Comparison of ENCODE assay signal across 14 mouse cellular contexts in genomic region chr1:20700011-20700410, GRCm38 (mm10). TPM values are rescaled to one million over a fixed set of nuclear protein-coding genes. Genes with fewer than 3 reads are reported as not detected.
DNase-seq lines count a peak whose midpoint lies in the region; ATAC-seq and TF ChIP-seq lines count a peak whose summit lies in the region.
"Had no signal": no experiment of that assay in that cellular context is flagged by ENCODE, and none has a peak within 500 bp of the region (broad histone marks: within the 10 kb centered on the region; RNA-seq: fewer than 3 reads in every experiment).

No protein-coding gene starts in this region.

- no peaks in the 10 kb centered on the region for H3K79me2 ChIP-seq in CH12.LX (replicated peaks; ENCODE audit: control insufficient read depth, extremely low read depth, insufficient read depth, poor library complexity, severe bottlenecking)

- peak; percentile 77 for TF ChIP-seq CTCF in kidney, postnatal 0 days (IDR thresholded peaks at IDR 0.05; ENCODE audit: low read depth)
- peak; percentile 79 to 88 for TF ChIP-seq CTCF in CH12.LX (conservative IDR thresholded peaks at IDR 0.05 in 1 of 2, IDR thresholded peaks at IDR 0.05 in 1 of 2; ENCODE audit: low read depth in 2 of 2, low read length in 2 of 2)

- DNase-seq in cerebellum, postnatal 10 days, result peak; percentile 5 to 38
- DNase-seq in cerebellum, adult 8-10 months, result no peak
- DNase-seq in kidney, postnatal 0 days (ENCODE audit: low spot score), result peak; percentile 52
- DNase-seq in kidney, adult 11 months, result no peak
- peak; percentile 34 for DNase-seq in CH12.LX (ENCODE audit: extremely low read depth)
- peak; percentile 1 for DNase-seq in c-Kit-positive CD71-positive TER-119-negative erythroid progenitor cells, embryonic 14.5 days (ENCODE audit: low read depth)
- no peak for DNase-seq in urinary bladder, postnatal 36 days (ENCODE audit: low spot score in 2 of 2)
- DNase-seq: gastrocnemius, postnatal 36 days; lung, postnatal 14 days had no signal

- H3K27me3 ChIP-seq in kidney, postnatal 0 days (ENCODE audit: insufficient read depth, low read length), result no peaks in the 10 kb centered on the region
- H3K27me3 ChIP-seq in CH12.LX (replicated peaks), result no peaks in the 10 kb centered on the region
- H3K27me3 ChIP-seq: embryonic facial prominence, embryonic 12.5 days; stomach, embryonic 15.5 days had no signal

- in situ Hi-C loops in CH12.LX (cut with MboI; ENCODE audit: low pct_ligation_motif_present, low pct_unique_long_range_greater_than_20kb, low sequenced_read_pairs), result no loop called here

- peak; percentile 89 for TF ChIP-seq RAD21 in CH12.LX (IDR thresholded peaks at IDR 0.05; ENCODE audit: low read depth, low read length)

- H3K9ac ChIP-seq in kidney, postnatal 0 days (ENCODE audit: low read depth, low read length), result no peak overlapping the region
- H3K9ac ChIP-seq in CH12.LX (ENCODE audit: insufficient read depth, low read depth), result no peak overlapping the region
- H3K9ac ChIP-seq: embryonic facial prominence, embryonic 12.5 days; stomach, embryonic 15.5 days had no signal

- WGBS in kidney, postnatal 0 days, result 52% methylated on average over 3 of the region's 3 CpGs

- no peaks in the 10 kb centered on the region for H3K36me3 ChIP-seq in kidney, postnatal 0 days (ENCODE audit: insufficient read depth, low read length)
- H3K36me3 ChIP-seq in CH12.LX (replicated peaks in 1 of 2; ENCODE audit: control insufficient read depth in 1 of 2, insufficient read depth in 1 of 2, low read length in 1 of 2), result no peaks in the 10 kb centered on the region
- H3K36me3 ChIP-seq: embryonic facial prominence, embryonic 12.5 days; stomach, embryonic 15.5 days had no signal

- no peak overlapping the region for H3K4me3 ChIP-seq in kidney, postnatal 0 days (replicated peaks; ENCODE audit: low read depth, low read length)
- H3K4me3 ChIP-seq in CH12.LX (replicated peaks in 1 of 3; ENCODE audit: low read depth in 2 of 3, low read length in 2 of 3, poor library complexity in 1 of 3), result no peak overlapping the region
- H3K4me3 ChIP-seq: embryonic facial prominence, embryonic 12.5 days; stomach, embryonic 15.5 days had no signal

- dilution Hi-C loops in CH12.LX (cut with MboI; ENCODE audit: extremely low pct_ligation_motif_present, extremely low pct_unique_long_range_greater_than_20kb, low sequenced_read_pairs), result no loop called here

- H3K27ac ChIP-seq in kidney, postnatal 0 days, result no peak overlapping the region
- no peak overlapping the region for H3K27ac ChIP-seq in CH12.LX (ENCODE audit: insufficient read depth, low read depth)
- H3K27ac ChIP-seq: embryonic facial prominence, embryonic 12.5 days; stomach, embryonic 15.5 days had no signal

- H3K4me1 ChIP-seq in kidney, postnatal 0 days (replicated peaks; ENCODE audit: insufficient read depth, low read length), result no peaks in the 10 kb centered on the region
- peaks cover 0 to 4% of the 10 kb centered on the region in 2 experiments; a peak in 2 of 4 replicates for H3K4me1 ChIP-seq in CH12.LX (ENCODE audit: control insufficient read depth in 1 of 2, insufficient read depth in 2 of 2)
- H3K4me1 ChIP-seq: embryonic facial prominence, embryonic 12.5 days; stomach, embryonic 15.5 days had no signal

- H3K9me3 ChIP-seq in kidney, postnatal 0 days (replicated peaks; ENCODE audit: low read length), result no peaks in the 10 kb centered on the region
- no peaks in the 10 kb centered on the region for H3K9me3 ChIP-seq in CH12.LX (replicated peaks; ENCODE audit: low read length)
- H3K9me3 ChIP-seq: embryonic facial prominence, embryonic 12.5 days; stomach, embryonic 15.5 days had no signal

- H3K4me2 ChIP-seq in kidney, postnatal 0 days (ENCODE audit: low read length), result no peak overlapping the region
- no peak overlapping the region for H3K4me2 ChIP-seq in CH12.LX (ENCODE audit: insufficient read depth, low read depth, poor library complexity, severe bottlenecking)
- H3K4me2 ChIP-seq: embryonic facial prominence, embryonic 12.5 days; stomach, embryonic 15.5 days had no signal

- ATAC-seq in kidney, postnatal 0 days (replicated peaks; ENCODE audit: low FRiP score, low read depth), result no peak
- ATAC-seq in megakaryocyte progenitor cell, adult 5-6 weeks (replicated peaks; ENCODE audit: poor library complexity), result no peak; the same call in 1 of the 2 replicates
- ATAC-seq: inflammation-experienced regulatory T-cells, adult 6 months had no signal

- no peak for TF ChIP-seq POLR2A in CH12.LX (IDR thresholded peaks at IDR 0.05; ENCODE audit: low read depth, low read length)

- no peak for TF ChIP-seq EP300 in CH12.LX (IDR thresholded peaks at IDR 0.05; ENCODE audit: low read length)

TF ChIP-seq in CH12.LX, 34 proteins besides CTCF, POLR2A, EP300 and RAD21:
- no peak for TF ChIP-seq MEF2A (IDR thresholded peaks at IDR 0.05; ENCODE audit: borderline replicate concordance, low read depth, low read length)
- no peak for TF ChIP-seq TCF12 (IDR thresholded peaks at IDR 0.05; ENCODE audit: low read depth, low read length)
- TF ChIP-seq ZKSCAN1 (IDR thresholded peaks at IDR 0.05; ENCODE audit: borderline replicate concordance, low read depth, low read length), result no peak
- TF ChIP-seq ZNF384 (IDR thresholded peaks at IDR 0.05; ENCODE audit: low read depth, low read length), result no peak
- peak; percentile 82 for TF ChIP-seq SMC3 (IDR thresholded peaks at IDR 0.05; ENCODE audit: low read depth, low read length)
- TF ChIP-seq ELF1 (IDR thresholded peaks at IDR 0.05; ENCODE audit: low read depth, low read length), result no peak
- TF ChIP-seq SIN3A (IDR thresholded peaks at IDR 0.05; ENCODE audit: low read length), result no peak
- peak; percentile 45 for TF ChIP-seq ZC3H11A (IDR thresholded peaks at IDR 0.05; ENCODE audit: low read depth, low read length)
- TF ChIP-seq MAX (IDR thresholded peaks at IDR 0.05; ENCODE audit: low read length), result no peak
- TF ChIP-seq IRF4 (IDR thresholded peaks at IDR 0.05; ENCODE audit: low read depth, low read length), result no peak
- TF ChIP-seq HCFC1 (IDR thresholded peaks at IDR 0.05; ENCODE audit: low read depth, low read length), result no peak
- TF ChIP-seq USF2 (conservative IDR thresholded peaks at IDR 0.05; ENCODE audit: low read depth, low read length), result no peak

RNA-seq across cellular contexts. Expression of gene Il17a, which starts 30.7 kb away (rescaled TPM):
- polyA plus RNA-seq in kidney, postnatal 0 days (2015; fragmentation: Nextera tagmentation; extraction: Ambion mirVana), result not detected in 2 replicates
- 0.13 TPM in 1 of 2 replicates, not detected in the other for total RNA-seq in CH12.LX (2012; rRNA removed)
- total RNA-seq in CH12.LX (2014; rRNA removed), result 0.39 TPM in 1 of 2 replicates, not detected in the other
- polyA plus RNA-seq in CH12.LX (2012; ENCODE audit: insufficient read length, low read depth), result not detected in 2 replicates
- total RNA-seq in megakaryocyte progenitor cell, adult 5-6 weeks (2015), result not detected in 2 replicates
- total RNA-seq in megakaryocyte progenitor cell, adult 5-6 weeks (2017), result not detected in 2 replicates
- total RNA-seq: gastrocnemius, postnatal 36 days; left cerebral cortex, adult 8-10 months had no signal
- polyA plus RNA-seq: embryonic facial prominence, embryonic 12.5 days; stomach, embryonic 15.5 days had no signal

Comparison
In these comparisons a context has a peak if more than half of its experiments do, and no peak if none do; other contexts are left out.
1. DNase-seq: peak in cerebellum, postnatal 10 days (2 of 2), kidney, postnatal 0 days (single experiment), CH12.LX (single experiment) and c-Kit-positive CD71-positive TER-119-negative erythroid progenitor cells, embryonic 14.5 days (single experiment); none in cerebellum, adult 8-10 months (single experiment), kidney, adult 11 months (single experiment) and urinary bladder, postnatal 36 days (0 of 2).